Mouse (Mus musculus) gastrocnemius, postnatal 4 days (tissue): ENCODE measurements at regions not wholly inside any gene's neighbourhood (a gene's known extent, or its start where the extent isn't known, plus 50 kb on each side); places are given as distances from the start of the nearest gene placed in this dataset.
"Not testable (repeated sequence)": the region's sequence is repeated elsewhere in the genome, so short reads cannot be mapped to it uniquely, and the experiment has no call there.

Source experiments
- DNase-seq, 2 experiments: peaks; one replicate each; pipeline ENCODE4 v3.0.0; 2021 to 2022; ENCODE audit warnings: low spot score in 2 of 2, mixed read lengths in 2 of 2

DNA sequence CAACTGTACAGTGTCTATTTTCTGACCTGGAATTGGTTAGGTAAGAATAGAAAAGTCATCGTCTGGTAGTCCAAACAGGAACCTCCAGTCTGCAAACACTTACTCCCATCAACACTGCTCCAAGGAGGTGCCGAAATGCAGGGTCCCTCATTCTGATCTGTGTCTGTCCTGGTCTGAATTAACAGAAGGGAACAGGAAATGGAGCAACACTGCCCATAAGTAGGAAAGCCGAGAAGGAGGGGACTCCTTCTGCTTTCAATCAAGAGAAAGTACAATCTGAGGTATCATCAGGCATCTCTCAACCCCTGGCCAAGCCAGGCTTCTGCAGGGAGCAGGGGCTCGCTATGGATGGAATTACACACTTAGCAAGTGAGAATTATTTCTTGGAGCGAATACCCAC is 562.4 kb upstream of the 2610301B20Rik start:
- DNase-seq: no peak

DNA sequence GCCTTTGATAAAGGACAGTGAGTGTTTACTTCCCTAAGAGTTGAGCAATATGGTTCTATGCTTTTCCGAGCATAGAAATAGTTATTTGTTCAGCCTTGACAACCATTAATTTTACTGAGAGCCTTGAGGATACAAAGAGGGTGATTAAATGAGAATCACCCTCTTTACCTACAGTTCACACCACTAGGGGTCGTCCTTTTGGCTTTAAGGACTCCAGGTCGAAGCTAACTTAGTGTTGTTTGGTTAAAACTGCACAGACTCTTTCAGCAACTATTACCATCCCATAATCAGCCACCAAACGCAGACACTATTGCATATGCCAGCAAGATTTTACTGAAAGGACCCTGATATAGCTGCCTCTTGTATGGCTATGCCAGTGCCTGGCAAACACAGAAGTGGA is 559.2 kb upstream of the 2610301B20Rik start:
- no peak for DNase-seq

DNA sequence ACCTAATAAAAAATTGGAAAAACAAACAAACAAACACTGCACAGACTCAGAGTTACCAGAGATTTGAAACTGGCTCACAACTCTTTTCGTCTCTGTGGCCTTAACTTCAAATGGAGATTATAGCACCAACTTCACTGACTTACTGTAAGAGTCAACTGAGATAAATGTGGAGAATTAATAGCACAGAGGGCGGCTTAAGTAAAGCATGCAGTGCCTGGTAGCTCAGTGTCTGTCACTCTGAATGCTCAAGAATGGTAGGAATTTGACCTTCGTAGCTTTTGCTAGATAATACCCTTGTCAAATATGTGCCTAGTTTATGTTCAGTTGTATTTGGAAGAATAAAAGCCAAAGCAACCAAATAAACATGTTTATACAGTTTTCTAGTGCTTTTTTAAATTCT is 558.4 kb upstream of the 2610301B20Rik start:
- DNase-seq: no peak

DNA sequence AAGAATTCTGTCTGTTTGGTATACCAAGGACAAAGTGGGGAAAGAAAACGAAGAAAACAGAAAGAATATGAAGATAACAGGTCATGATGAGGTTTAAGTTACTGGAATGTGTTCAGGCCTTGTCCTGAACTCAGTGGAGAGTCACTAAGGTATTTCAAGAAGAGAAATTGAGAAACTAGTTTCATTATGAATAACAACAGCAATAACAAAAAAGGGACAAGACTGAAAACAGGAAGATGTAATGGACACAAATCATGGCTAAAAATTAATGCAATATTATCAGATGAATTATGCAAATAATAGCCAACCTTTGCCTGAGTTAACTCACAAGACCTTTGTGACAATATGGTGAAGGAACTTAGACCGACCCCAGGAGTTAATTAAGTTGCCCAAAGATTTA is 530.2 kb upstream of the 2610301B20Rik start:
- DNase-seq: no peak

DNA sequence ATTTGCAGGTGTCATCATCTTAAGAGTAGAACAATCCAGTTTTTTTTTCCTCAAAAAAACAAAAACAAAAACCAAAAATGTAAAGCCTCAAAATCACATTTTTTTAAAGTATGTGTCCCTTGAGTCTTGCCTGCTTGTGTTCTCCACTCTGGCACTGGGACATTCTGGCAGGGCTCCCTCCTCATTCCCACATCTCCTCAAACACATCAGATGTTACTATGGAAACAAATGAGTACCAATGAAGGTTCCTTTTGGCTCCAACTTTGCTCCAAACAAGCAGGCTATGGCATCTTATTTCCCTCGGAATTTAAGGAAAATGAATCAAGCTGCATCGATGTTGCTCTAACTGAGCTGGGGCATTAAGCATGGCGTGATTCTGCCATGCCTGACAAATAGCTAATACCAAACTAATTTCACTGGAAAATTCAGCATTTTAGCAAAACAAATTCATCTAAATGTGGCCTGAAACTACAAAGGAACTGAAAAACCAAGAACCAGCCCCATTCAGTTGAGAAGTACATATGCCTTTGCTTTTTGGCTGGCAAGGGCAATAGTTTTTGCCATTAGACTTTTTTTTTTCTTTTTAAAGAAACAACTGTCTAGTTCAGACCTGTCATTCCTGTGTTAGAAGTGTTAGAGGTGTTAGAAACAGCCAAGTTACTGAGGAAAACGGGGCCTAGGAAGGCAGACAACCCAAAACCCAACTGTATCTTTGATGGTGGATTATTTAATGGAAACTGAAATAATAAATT is 522.2 kb upstream of the 2610301B20Rik start:
- no peak for DNase-seq

DNA sequence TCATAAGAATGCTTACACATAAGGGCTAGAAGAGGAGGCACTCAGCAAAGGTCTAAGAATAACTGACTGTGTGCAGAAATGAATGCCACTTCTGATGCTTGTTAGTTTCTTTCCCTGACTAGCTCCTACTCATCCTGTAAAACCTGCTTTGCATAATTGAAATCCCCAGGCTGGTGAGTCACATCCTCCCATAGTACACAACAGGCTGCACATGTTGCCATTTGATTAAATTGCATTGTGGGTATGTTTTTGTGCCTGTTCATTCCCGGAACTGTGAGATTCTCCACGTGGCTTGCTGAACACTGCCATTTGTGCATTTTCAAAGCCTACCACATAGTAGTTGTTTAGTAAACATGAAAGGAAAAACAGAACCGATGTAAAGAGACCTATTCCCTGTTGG is 516.7 kb upstream of the 2610301B20Rik start:
- DNase-seq: no peak

DNA sequence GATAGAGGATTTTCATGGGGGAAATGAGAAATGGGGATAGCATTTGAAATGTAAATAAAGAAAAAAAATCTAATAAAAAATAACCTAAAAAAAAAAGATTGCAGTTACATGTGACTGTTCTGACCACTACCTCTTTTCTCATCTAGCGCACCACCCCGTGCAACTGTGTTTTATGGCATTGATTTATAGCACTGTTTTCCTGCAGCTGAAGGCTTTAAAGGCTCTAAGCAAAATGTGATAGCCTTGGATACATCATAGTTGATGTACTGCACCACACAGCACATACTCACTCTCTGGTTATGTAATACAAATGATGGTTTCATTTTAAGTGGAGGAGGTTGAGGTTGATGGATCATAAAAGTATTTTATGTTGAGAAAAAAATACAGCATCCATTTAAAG is 484.5 kb upstream of the 2610301B20Rik start:
- DNase-seq: no peak

DNA sequence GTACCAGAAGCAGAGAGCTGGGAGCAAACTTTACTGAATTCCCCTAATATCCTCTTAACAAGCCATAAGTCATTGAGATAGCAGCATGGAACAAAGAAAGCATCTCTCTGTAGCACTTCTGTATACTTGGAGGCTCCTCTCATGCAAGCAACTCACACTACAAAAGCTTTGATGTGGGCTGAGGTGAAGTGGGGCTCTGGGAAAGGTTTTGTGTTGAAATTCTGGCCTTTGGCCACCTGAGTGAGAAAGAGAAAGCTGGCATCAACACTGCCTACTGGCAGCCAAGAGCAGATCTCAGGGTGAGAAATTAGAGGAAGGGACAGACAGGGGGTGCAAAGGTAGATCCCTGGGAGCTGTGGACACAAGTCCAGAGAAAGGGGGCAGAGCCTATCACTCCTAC is 477.0 kb upstream of the 2610301B20Rik start:
- DNase-seq: no peak

DNA sequence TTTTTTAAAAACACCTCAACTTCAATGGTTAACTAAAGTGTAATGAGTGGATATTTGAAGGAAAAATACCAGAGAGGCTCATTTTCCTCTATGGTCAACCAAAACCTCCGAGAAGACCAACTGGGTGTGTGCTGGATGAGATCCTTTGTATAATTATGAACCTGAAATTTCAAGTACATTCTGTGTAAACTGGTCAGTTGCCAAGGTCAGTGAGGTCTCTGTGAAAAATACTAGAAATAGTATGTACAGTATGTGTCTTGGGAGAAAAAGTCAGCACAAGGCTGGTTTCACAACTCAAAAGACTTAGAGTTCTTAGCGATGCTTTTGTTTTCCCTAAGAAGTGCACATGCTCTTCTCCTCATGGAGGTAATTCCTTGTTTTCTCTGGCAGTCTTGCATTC is 476.2 kb upstream of the 2610301B20Rik start:
- no peak for DNase-seq

DNA sequence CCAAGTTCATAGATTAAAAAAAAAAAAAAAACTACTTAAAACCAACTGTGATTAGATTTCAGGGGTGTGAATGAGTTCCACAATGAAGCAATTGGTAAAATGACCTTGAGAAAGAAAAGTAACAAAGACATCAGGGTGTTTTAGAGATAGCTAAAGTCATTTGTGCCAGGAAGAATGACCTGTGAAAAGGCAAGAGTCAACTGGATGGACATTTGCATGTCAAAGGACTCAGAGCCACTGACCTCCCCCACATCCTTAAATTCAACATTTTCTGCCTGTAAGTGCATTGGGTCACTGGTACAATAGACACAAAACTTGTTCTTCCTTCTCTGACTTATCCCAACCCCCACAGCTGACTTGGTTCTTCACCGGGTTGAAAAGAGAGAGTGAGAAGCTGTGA is 474.6 kb upstream of the 2610301B20Rik start:
- DNase-seq: no peak

DNA sequence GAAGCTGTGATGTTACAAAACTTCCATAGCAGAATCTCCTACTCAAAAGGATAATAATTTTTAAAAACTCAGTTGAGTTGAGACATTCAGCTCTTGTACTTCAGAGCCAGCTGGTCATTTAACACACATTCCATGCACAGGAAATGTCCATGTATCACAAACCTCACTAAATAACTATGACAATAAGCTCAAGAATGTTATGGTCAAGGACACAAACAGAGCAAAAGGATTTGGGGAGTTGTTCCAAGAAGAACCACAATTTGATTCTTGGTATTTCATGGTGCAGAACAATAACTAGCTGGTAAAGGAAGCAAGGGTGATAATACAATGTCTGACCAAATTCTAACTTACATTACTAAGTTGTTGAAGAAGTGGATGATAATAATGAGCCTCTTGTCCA is 471.4 kb upstream of the 2610301B20Rik start:
- DNase-seq: no peak

DNA sequence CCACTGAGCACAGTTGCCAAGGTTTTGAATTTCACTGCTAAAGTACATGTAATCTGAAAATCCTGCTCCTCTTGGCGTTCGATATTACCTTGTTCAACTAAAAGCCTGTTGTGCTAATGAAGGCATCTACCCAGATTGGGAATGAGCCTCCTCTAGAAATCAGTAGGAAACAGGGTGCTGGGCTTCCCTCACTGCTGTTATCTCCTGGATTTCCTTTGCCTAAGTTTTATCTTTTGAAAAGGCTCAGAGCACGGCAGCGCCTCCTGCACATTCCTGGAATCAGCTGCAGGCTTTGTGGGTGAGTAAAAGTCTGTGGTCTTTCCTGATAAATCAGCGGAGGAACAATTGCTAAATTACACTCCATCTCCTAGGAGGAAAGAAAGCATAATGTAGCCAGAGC is 469.9 kb upstream of the 2610301B20Rik start:
- DNase-seq: no peak

DNA sequence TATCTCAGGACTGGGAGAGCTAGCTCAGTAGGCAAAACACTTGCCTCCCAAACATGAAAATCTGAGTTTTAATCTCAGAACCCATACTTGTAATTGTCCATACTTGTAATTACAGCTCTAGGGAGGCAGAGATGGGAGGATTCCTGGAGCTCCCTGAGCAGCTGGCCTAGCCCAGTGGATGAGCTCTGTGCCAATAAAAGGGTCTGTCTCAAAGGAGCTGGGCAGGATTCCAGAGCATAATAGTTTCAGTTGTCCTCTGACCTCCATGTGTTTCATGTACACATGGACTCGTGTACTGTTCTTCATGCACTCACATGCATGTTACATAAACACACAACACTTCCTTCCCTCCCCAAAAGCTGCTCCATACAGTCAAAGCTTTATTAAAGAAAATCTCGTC is 469.2 kb upstream of the 2610301B20Rik start:
- DNase-seq: no peak

DNA sequence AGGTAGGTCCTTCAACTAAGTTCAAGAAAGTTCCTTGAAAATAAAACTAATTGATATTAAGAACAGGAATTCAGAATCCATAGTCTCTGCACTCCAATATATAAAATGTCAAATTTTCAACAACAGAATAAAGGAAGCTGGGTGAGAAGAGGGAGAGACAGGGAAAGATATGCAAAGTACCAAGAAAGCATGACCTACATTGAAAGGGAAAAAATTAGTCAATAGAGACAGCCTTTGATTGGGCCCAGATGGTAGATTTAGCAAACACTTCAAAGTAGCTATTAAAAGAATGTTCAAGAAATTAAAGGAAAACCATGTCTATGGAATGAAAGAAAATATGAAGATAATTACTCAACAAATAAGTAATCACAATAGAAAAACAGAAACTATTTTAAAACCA is 460.0 kb upstream of the 2610301B20Rik start:
- DNase-seq: no peak

DNA sequence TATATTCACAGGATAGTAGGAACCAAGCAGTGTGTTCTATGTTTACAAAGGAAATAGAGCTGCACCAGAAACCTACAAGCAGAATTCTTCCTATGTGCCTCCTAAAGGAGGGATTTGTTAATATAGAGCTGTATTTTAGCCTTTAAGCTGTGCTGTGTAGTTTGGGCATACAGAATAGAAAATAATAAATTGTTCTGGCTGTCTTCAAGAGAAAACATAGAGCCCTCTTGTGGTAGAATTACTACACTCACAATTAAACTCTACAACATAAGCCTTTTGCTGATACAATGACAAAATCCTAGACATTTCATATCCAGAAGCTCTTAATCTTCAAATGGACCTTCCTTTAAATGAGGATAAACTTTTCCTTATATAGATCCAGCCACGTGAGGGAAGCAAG is 452.9 kb upstream of the 2610301B20Rik start:
- no peak for DNase-seq

DNA sequence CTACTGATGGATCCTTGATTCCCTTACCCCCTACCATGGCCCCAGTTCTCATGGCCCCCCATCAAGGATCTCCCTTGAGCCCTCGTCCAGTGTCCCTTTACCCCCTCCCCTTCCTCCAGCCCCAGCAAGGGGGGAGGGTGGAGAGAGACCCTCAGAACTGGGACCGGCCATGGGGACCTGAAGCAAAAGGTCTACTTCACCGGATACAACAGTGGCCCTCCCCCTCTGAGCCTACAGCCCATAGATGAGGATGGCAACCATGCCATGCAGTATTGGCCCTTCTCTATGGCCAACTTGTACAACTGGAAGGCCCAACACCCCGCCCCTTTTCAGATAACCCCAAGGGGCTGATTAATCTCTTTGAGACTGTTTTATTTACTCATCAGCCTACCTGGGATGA is 439.9 kb upstream of the 2610301B20Rik start:
- DNase-seq: no peak

DNA sequence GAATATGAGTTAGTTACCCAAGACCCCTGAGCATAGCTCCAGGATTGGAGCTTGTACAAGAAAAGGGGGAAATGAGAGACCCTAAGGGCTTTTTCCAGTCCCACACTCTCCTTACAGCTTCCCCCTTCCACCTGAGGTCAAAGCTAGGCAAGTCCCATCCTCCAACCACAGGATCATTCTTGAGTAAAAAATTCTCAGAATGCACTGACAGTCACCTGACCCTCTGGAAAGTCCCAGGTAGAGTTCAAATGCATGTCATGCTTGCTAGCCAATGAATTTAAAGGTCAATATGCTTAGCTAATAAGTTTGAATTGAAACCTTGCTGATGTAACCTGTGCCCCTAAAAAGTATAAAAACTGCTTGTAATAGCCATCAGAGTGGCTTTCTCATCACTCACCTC is 434.4 kb upstream of the 2610301B20Rik start:
- not testable (repeated sequence) for DNase-seq

DNA sequence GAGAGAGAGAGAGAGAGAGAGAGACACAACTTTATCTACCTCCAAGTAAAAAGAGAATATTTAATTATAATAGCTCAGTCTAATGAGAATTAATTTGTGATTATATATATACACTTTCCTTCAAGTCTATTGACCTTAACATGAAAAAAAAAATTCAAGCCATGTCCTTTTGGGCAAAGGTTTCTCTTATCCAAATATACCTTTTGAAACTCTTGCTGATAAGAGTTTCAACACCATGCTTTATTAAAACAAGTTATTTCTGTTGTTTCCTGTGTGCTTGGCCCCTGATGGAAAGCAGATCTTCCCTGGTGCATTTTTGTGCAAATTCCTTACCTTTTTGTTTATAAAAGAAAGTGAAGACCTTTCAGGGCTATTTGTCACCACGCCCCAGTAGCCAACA is 414.7 kb upstream of the 2610301B20Rik start:
- no peak for DNase-seq

DNA sequence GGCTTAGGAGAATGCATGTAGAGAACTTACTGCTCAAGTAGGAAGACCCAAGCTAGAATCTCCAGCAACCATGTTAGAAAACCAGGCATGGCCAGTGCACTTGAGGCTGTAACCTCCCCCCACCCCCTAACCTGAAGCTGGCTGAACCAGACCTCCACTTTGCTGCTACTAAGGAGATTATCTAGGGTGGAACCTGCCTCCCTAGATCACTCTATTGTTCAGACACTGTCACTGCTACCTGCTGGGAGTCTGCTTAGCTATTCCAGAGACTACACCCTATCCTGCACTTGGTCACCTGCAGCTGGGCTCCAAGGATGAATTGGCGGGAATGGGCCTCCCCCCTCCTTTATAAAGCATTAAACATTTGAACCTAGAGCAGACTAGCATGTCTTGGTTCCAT is 393.4 kb upstream of the 2610301B20Rik start:
- no peak for DNase-seq

DNA sequence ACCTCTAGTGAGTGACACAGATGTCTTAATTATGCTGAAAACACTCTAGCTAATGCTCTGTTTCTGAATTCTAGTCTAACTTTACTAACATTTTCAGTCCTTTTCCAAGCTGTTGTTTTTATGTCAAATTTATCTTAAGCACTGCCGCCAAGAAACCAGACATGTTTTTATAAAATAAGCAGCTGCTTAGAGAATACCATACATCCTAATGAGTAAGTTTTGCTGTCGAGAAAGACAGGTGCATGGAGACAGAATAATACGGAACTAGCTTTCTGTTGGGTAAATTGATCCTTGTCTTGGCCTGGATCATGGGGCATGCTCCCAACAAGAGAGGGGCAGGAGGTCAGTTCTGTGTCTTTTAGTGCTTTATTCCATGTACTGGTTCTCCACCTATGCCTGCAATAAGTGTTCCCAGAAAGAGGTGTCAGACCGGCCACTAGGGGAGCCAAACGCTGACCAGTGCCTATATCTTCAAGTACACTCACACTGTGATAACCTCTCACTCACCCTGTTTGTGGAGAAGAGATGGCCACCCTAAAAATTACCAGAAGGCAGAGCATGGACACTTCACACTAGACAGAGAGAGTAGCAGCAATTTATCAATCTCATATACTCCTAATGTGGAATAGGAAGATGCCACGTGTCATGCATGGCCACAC is 366.0 kb upstream of the 2610301B20Rik start:
- peak in 1 of 2 experiments; percentile 10 for DNase-seq

DNA sequence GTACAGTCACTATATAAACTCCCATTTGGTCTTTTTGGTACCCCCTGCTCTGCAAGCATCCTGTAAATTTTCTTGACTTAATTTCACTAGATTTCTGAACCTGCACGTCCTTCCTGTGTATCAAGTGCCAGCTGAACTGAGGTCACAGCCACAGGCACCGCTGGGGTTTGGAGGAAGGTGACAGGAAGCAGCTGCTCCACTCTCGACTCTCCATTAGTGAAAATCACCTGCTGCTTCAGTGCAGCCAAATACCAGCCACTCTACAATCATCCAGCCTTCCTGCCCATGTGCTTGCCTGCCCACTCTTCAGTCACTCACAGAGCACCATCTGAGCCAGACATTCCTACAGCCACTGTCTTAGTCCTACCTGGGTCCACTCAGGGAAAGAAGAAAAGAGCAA is 364.3 kb upstream of the 2610301B20Rik start:
- no peak for DNase-seq

DNA sequence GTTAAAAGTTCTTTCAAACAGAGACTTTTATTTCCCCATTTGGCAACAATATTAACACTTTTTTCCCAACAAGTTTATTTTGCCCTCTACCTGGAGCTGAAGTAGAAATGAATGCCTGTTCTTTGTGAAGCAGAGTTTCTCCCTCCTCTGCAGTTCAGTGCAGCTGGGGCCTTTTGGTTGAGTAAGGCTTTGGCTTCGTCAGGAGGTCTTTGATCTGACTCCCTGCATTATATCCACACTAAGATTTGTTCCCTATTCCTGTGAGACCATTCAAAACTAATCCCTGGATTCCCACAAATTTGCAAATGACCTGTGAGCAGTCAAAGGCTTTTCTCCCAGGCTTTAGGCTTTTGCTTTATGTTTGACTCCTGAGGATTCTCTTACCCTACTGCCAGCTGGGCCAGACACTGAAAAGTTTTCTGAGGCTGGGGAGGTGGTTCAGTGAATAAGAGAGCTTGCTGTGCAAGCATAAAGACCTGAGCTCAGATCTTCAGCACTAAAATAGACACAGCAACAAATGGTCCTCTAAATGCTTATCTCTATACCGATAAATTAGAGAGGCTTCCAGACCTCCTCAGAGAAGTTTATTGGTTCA is 323.5 kb upstream of the 2610301B20Rik start:
- no peak for DNase-seq

DNA sequence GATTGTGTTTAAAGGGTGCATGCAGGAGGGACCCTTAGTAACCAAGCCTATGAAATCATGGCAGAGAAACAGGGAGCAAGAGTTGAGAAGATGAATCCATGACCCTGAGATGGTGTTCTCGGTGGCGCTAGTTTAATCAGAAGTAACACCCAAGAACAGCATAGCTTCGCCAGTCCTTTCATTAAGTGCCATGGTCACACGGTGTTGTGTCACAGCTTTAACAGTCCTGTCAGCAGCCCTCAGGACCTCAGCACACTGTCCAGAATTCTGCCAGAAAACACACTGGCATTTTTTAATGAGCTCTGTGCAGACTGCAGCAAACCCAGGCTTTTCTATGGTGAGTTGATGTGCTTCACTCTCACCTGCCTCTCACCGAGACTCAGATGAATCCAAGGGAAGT is 320.6 kb upstream of the 2610301B20Rik start:
- no peak for DNase-seq
